Mouse (Mus musculus): Measurements from ENCODE around the gene Lgi4.

DNA sequence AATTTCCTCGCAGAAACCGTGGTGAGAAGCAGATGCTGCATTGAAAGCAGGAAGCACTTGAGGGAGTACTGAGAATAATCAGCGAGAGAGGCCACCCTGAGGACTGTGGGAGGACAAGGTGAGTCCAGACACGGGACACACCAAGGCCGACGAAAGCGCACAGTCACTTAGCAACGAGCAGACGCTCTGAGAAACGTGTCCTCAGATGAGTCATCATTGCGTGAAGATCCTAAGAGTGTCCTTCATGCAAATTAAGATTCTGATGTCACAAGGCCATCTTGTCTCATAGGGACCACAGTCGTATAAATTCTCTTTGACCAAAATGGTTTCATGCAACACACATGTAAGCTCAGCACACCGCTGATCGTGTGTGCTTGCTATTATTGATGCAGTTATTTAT is 41.6 kb downstream of the Lgi4 start:
- no peak for TF ChIP-seq CTCF (IDR thresholded peaks at IDR 0.05; ENCODE audit: borderline replicate concordance, insufficient read depth, low read depth, low read length)
- TF ChIP-seq POLR2A (IDR thresholded peaks at IDR 0.05; ENCODE audit: borderline replicate concordance, insufficient read depth, low read length): no peak
